Mouse (Mus musculus) heart, postnatal 0 days (tissue): Measurements from ENCODE around the gene Mpzl2.

Source experiments
- CTCF ChIP-seq: IDR thresholded peaks from 2 replicates; pipeline ENCODE4 v1.5.1; 2016; ENCODE audit warnings: antibody characterized with exemption, control low read depth, low read depth
- EP300 ChIP-seq: IDR thresholded peaks from 2 replicates; pipeline ENCODE4 v1.6.1; 2016; ENCODE audit warnings: antibody characterized with exemption, low read depth

GRCm38 (mm10) chr9:45055082-45055713 lies 15.6 kb downstream of the Mpzl2 start, which contains the start of gene Mpzl3:
- TF ChIP-seq EP300 (no peak), CTCF (no peak)
